Mouse (Mus musculus) left cerebral cortex, adult 2 months (tissue): ENCODE data around the gene Maml2. TPM values are rescaled to one million over a fixed set of nuclear protein-coding genes. Genes with fewer than 3 reads are reported as not detected.

Source experiments
- DNase-seq, 2 experiments: peaks; one replicate each; pipeline ENCODE4 v3.0.0; 2021 to 2022; ENCODE audit warnings: low spot score in 2 of 2, mixed read lengths in 1 of 2; ENCODE audit errors: extremely low spot score in 1 of 2
- H3K27ac ChIP-seq: fragments of 200-600 bp; 2 replicates; pipeline ENCODE4 v1.8.1; 2022
- H3K4me3 ChIP-seq: fragments of 200-600 bp; 2 replicates; pipeline ENCODE4 v1.8.1; 2022
- CTCF ChIP-seq: fragments of 200-600 bp; IDR thresholded peaks from 2 replicates; pipeline ENCODE4 v1.8.1; 2022; ENCODE audit warnings: antibody characterized with exemption, mild to moderate bottlenecking, moderate library complexity
- intact Hi-C: fragments of 180-260 bp; cut with DNase I; formaldehyde crosslinking; loops from one replicate; pipeline ENCODE4 v1.15.1; 2025
- total RNA-seq, 2 experiments: library from RNA; stranded (reverse); gene quantifications; 2 replicates each; pipeline ENCODE4 v1.2.3; 2021

The Maml2 gene
- total RNA-seq, 2 experiments from 2014 or later, result 7.1 to 7.2 TPM

GRCm38 (mm10) chr9:13299190-13299589, 1.4 kb downstream of the Maml2 start:
- TF ChIP-seq CTCF, result no peak
- no peak overlapping the region; the same call in 1 of the 2 replicates for H3K27ac ChIP-seq
- no peak for DNase-seq
- H3K4me3 ChIP-seq, result peak overlapping the region; percentile 58; the same call in 1 of the 2 replicates
- intact Hi-C loops, result loop anchor here (5.0 kb wide), 1 partner anchor 403 kb away; no protein-coding TSS in a partner anchor

GRCm38 (mm10) chr9:13300041-13300441, 2.3 kb downstream of the Maml2 start:
- no peak for DNase-seq
- peak overlapping the region; percentile 11 for H3K4me3 ChIP-seq
- intact Hi-C loops, result no loop called here
- H3K27ac ChIP-seq, result peak overlapping the region; percentile 25; the same call in 1 of the 2 replicates
- TF ChIP-seq CTCF, result no peak

- no peak overlapping the region; the same call in 1 of the 2 replicates for H3K4me3 ChIP-seq
- TF ChIP-seq CTCF, result no peak
- peak overlapping the region; percentile 25; the same call in 1 of the 2 replicates for H3K27ac ChIP-seq
- intact Hi-C loops, result no loop called here
- DNase-seq, result no peak
These were observed 3.4 kb downstream of the Maml2 start for GRCm38 (mm10) chr9:13300891-13301782.

- no peak overlapping the region for H3K4me3 ChIP-seq
- no peak for DNase-seq
- no peak overlapping the region for H3K27ac ChIP-seq
- intact Hi-C loops, result no loop called here
- TF ChIP-seq CTCF, result no peak
These were observed 4.5 kb downstream of the Maml2 start for GRCm38 (mm10) chr9:13302183-13302825.

- Histone ChIP-seq H3K4me3 (no peak overlapping the region), H3K27ac (no peak overlapping the region)
- no peak for DNase-seq
- intact Hi-C loops, result no loop called here
- TF ChIP-seq CTCF, result no peak
These were observed 5.5 kb downstream of the Maml2 start for GRCm38 (mm10) chr9:13303099-13303771.

- intact Hi-C loops, result no loop called here
These were observed 6.2 kb downstream of the Maml2 start for GRCm38 (mm10) chr9:13303976-13304375.

GRCm38 (mm10) chr9:13306471-13306870, 8.7 kb downstream of the Maml2 start:
- Histone ChIP-seq H3K27ac (no peak overlapping the region), H3K4me3 (no peak overlapping the region)
- DNase-seq, result no peak
- no peak for TF ChIP-seq CTCF
- intact Hi-C loops, result no loop called here

More at GRCm38 (mm10) chr9:13303976-13304375, 6.2 kb downstream of the Maml2 start:
- no peak overlapping the region for H3K27ac ChIP-seq
- DNase-seq, result no peak
- TF ChIP-seq CTCF, result no peak
- no peak overlapping the region for H3K4me3 ChIP-seq

- no peak for DNase-seq
- no peak for TF ChIP-seq CTCF
- intact Hi-C loops, result no loop called here
- Histone ChIP-seq H3K4me3 (no peak overlapping the region), H3K27ac (no peak overlapping the region)
These were observed 9.5 kb downstream of the Maml2 start for GRCm38 (mm10) chr9:13307226-13307625.

- Histone ChIP-seq H3K4me3 (no peak overlapping the region), H3K27ac (no peak overlapping the region)
- no peak for TF ChIP-seq CTCF
- no peak for DNase-seq
- intact Hi-C loops, result no loop called here
These were observed 11.0 kb downstream of the Maml2 start for GRCm38 (mm10) chr9:13308718-13309117.

GRCm38 (mm10) chr9:13309807-13310206, 12.1 kb downstream of the Maml2 start:
- no peak overlapping the region for H3K27ac ChIP-seq
- intact Hi-C loops, result no loop called here
- DNase-seq, result no peak
- H3K4me3 ChIP-seq, result no peak overlapping the region
- no peak for TF ChIP-seq CTCF

- no peak for TF ChIP-seq CTCF
- Histone ChIP-seq H3K4me3 (no peak overlapping the region), H3K27ac (no peak overlapping the region)
- intact Hi-C loops, result no loop called here
- no peak for DNase-seq
These were observed 12.5 kb downstream of the Maml2 start for GRCm38 (mm10) chr9:13310236-13310635.

- no peak for TF ChIP-seq CTCF
- intact Hi-C loops, result no loop called here
- H3K4me3 ChIP-seq, result no peak overlapping the region
These were observed 13.3 kb downstream of the Maml2 start for GRCm38 (mm10) chr9:13311094-13311493.

More at GRCm38 (mm10) chr9:13311094-13311493, 13.3 kb downstream of the Maml2 start:
- H3K27ac ChIP-seq, result no peak overlapping the region
- no peak for DNase-seq
